Mouse (Mus musculus): ENCODE data around the gene Mettl14.

Gene Mettl14

DNA sequence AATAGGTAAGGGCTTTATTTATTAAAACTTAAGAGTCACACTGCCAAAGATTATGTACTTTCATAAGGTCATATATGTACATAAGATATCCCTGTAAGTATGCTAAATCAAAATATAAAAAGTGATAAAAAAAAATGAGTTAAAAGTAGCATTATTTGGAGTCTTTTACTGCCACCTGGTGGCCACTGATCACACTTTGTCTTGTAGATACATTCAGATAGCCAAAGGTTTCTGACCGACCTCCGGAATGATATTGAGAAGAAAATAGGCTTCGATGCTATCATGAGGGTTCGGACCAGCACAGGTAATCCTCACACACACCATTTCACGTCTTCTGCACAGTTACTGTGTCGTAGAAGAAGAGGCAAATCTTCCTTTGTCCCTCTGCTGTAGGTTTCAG is 32.7 kb downstream of the Mettl14 start:
- TF ChIP-seq POU5F1 (IDR thresholded peaks at IDR 0.05; ENCODE audit: borderline replicate concordance, low read length) (no peak), CTCF (conservative IDR thresholded peaks at IDR 0.05; ENCODE audit: low read length) (peak; percentile 20), NANOG (IDR thresholded peaks at IDR 0.05; ENCODE audit: borderline replicate concordance, low read length) (no peak)
- Histone ChIP-seq H3K36me3 (ENCODE audit: insufficient read depth, low read length) (peaks cover 61% of the 10 kb centered on the region), H3K4me1 (replicated peaks; ENCODE audit: low read depth, low read length) (peaks cover 4% of the 10 kb centered on the region; the same call in 1 of the 2 replicates), H3K9me3 (ENCODE audit: low read length) (peaks cover 8% of the 10 kb centered on the region; the same call in 1 of the 2 replicates), H3K4me3 (replicated peaks; ENCODE audit: low read length) (no peak overlapping the region), H3K27me3 (ENCODE audit: insufficient read depth, low read length) (no peaks in the 10 kb centered on the region)

DNA sequence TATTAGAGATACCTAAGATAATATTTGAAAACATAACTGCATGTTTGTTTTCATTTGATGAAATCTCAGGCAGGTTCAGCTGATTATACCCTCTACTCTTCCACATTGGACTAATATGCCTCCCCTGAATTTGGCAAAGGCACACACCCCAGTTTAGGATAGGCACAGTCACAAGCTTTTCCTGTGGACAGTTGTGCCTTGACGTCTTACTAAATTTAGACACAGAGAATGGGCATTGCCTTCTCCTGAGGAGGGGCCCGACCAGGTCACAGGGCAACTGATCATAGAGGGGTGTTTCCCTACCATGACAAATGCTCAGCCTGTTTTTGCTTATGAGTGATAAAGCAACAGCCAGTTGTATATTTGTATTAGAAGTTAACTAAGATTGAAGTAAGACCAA is 34.4 kb downstream of the Mettl14 start:
- TF ChIP-seq POU5F1 (IDR thresholded peaks at IDR 0.05; ENCODE audit: borderline replicate concordance, low read length), result no peak
- no peak for TF ChIP-seq NANOG (IDR thresholded peaks at IDR 0.05; ENCODE audit: borderline replicate concordance, low read length)
- no peak for TF ChIP-seq CTCF (conservative IDR thresholded peaks at IDR 0.05; ENCODE audit: low read length)
- H3K27me3 ChIP-seq (ENCODE audit: insufficient read depth, low read length), result no peaks in the 10 kb centered on the region
- H3K4me1 ChIP-seq (replicated peaks; ENCODE audit: low read depth, low read length), result peaks cover 4% of the 10 kb centered on the region; the same call in 1 of the 2 replicates
- H3K4me3 ChIP-seq (replicated peaks; ENCODE audit: low read length), result no peak overlapping the region
- peaks cover 8% of the 10 kb centered on the region; the same call in 1 of the 2 replicates for H3K9me3 ChIP-seq (ENCODE audit: low read length)
- H3K36me3 ChIP-seq (ENCODE audit: insufficient read depth, low read length), result peaks cover 51% of the 10 kb centered on the region

- peaks cover 8% of the 10 kb centered on the region; the same call in 1 of the 2 replicates for H3K9me3 ChIP-seq (ENCODE audit: low read length)
- H3K36me3 ChIP-seq (ENCODE audit: insufficient read depth, low read length), result peaks cover 41% of the 10 kb centered on the region
- H3K27me3 ChIP-seq (ENCODE audit: insufficient read depth, low read length), result no peaks in the 10 kb centered on the region
- H3K4me3 ChIP-seq (replicated peaks; ENCODE audit: low read length), result no peak overlapping the region
- H3K4me1 ChIP-seq (replicated peaks; ENCODE audit: low read depth, low read length), result peaks cover 4% of the 10 kb centered on the region; the same call in 1 of the 2 replicates
- no peak for TF ChIP-seq CTCF (conservative IDR thresholded peaks at IDR 0.05; ENCODE audit: low read length)
- TF ChIP-seq NANOG (IDR thresholded peaks at IDR 0.05; ENCODE audit: borderline replicate concordance, low read length), result no peak
- TF ChIP-seq POU5F1 (IDR thresholded peaks at IDR 0.05; ENCODE audit: borderline replicate concordance, low read length), result no peak
Observed at GRCm38 (mm10) chr3:123350602-123351001, 35.3 kb downstream of the Mettl14 start.

GRCm38 (mm10) chr3:123348080-123348802 is 37.7 kb downstream of the Mettl14 start:
- Histone ChIP-seq H3K9me3 (ENCODE audit: low read length) (no peaks in the 10 kb centered on the region), H3K36me3 (ENCODE audit: insufficient read depth, low read length) (peaks cover 25% of the 10 kb centered on the region), H3K4me1 (replicated peaks; ENCODE audit: low read depth, low read length) (no peaks in the 10 kb centered on the region), H3K4me3 (replicated peaks; ENCODE audit: low read length) (no peak overlapping the region), H3K27me3 (ENCODE audit: insufficient read depth, low read length) (no peaks in the 10 kb centered on the region)
- no peak for TF ChIP-seq POU5F1 (IDR thresholded peaks at IDR 0.05; ENCODE audit: borderline replicate concordance, low read length)
- no peak for TF ChIP-seq CTCF (conservative IDR thresholded peaks at IDR 0.05; ENCODE audit: low read length)
- no peak for TF ChIP-seq NANOG (IDR thresholded peaks at IDR 0.05; ENCODE audit: borderline replicate concordance, low read length)

GRCm38 (mm10) chr3:123343690-123344089 is 42.2 kb downstream of the Mettl14 start:
- TF ChIP-seq NANOG (IDR thresholded peaks at IDR 0.05; ENCODE audit: borderline replicate concordance, low read length) (no peak), POU5F1 (IDR thresholded peaks at IDR 0.05; ENCODE audit: borderline replicate concordance, low read length) (no peak), CTCF (conservative IDR thresholded peaks at IDR 0.05; ENCODE audit: low read length) (no peak)
- Histone ChIP-seq H3K4me1 (replicated peaks; ENCODE audit: low read depth, low read length) (no peaks in the 10 kb centered on the region), H3K27me3 (ENCODE audit: insufficient read depth, low read length) (no peaks in the 10 kb centered on the region), H3K36me3 (ENCODE audit: insufficient read depth, low read length) (peaks cover 12% of the 10 kb centered on the region; the same call in 1 of the 2 replicates), H3K9me3 (ENCODE audit: low read length) (no peaks in the 10 kb centered on the region), H3K4me3 (replicated peaks; ENCODE audit: low read length) (no peak overlapping the region)

GRCm38 (mm10) chr3:123341049-123341448 is 44.9 kb downstream of the Mettl14 start:
- H3K9me3 ChIP-seq (ENCODE audit: low read length), result no peaks in the 10 kb centered on the region
- H3K4me3 ChIP-seq (replicated peaks; ENCODE audit: low read length), result no peak overlapping the region
- H3K27me3 ChIP-seq (ENCODE audit: insufficient read depth, low read length), result no peaks in the 10 kb centered on the region
- peaks cover 15% of the 10 kb centered on the region; the same call in 1 of the 2 replicates for H3K36me3 ChIP-seq (ENCODE audit: insufficient read depth, low read length)
- TF ChIP-seq CTCF (conservative IDR thresholded peaks at IDR 0.05; ENCODE audit: low read length) (no peak), POU5F1 (IDR thresholded peaks at IDR 0.05; ENCODE audit: borderline replicate concordance, low read length) (no peak), NANOG (IDR thresholded peaks at IDR 0.05; ENCODE audit: borderline replicate concordance, low read length) (no peak)
- no peaks in the 10 kb centered on the region for H3K4me1 ChIP-seq (replicated peaks; ENCODE audit: low read depth, low read length)

DNA sequence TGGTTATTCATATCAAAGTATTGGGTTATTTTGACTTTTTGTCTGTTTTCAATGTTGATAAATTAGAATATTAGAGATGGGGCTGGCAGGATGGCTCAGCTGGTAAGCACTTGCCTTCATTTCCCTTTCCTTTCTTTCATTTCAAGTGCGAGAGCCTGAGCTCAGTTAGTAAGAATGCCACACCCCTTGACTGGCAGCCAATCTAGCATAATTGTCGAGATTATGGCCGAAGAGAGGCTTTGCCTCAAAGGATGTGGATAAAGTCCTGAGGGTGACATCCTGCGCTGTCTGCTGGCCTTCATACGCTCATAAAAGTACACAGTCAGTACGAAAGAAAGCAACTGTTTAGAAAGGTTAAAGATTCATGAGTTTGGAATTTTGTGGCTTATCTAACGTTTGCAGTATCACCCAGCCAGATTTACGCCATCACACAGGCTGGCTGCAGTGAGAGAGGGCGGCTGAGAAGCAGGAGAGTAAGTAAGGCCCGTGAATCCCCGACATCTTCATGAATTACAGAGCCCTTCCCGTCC is 47.2 kb downstream of the Mettl14 start:
- no peak for TF ChIP-seq CTCF (conservative IDR thresholded peaks at IDR 0.05; ENCODE audit: low read length)
- TF ChIP-seq NANOG (IDR thresholded peaks at IDR 0.05; ENCODE audit: borderline replicate concordance, low read length), result no peak
- TF ChIP-seq POU5F1 (IDR thresholded peaks at IDR 0.05; ENCODE audit: borderline replicate concordance, low read length), result no peak
- Histone ChIP-seq H3K4me3 (replicated peaks; ENCODE audit: low read length) (no peak overlapping the region), H3K9me3 (ENCODE audit: low read length) (no peaks in the 10 kb centered on the region), H3K27me3 (ENCODE audit: insufficient read depth, low read length) (no peaks in the 10 kb centered on the region), H3K36me3 (ENCODE audit: insufficient read depth, low read length) (peaks cover 13% of the 10 kb centered on the region; the same call in 1 of the 2 replicates), H3K4me1 (replicated peaks; ENCODE audit: low read depth, low read length) (no peaks in the 10 kb centered on the region)

DNA sequence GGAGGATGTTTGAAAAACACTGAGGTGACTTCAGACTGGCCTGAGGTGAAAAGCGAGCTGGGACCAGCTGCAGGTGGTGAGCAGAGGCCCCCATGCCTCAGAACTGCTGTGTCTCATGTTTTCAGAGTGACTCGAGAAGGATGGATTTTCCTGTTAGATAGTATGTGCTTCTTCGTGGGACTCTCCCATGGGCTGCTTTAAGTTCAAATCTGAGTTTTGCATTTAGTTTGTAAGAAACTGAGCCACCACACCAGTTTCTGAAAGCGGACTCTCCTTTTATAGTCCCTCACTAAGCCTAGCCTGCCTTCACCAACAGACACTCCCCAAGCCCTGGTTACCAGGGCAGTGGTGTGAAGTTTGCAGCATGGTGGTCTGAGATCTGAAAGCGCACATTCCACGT is 48.1 kb downstream of the Mettl14 start:
- H3K4me1 ChIP-seq (replicated peaks; ENCODE audit: low read depth, low read length), result peaks cover 5% of the 10 kb centered on the region
- no peaks in the 10 kb centered on the region for H3K27me3 ChIP-seq (ENCODE audit: insufficient read depth, low read length)
- 0 out of 2 replicates have a peak, but pooled peaks cover 4% of the 10 kb centered on the region for H3K36me3 ChIP-seq (ENCODE audit: insufficient read depth, low read length)
- H3K4me3 ChIP-seq (replicated peaks; ENCODE audit: low read length), result no peak overlapping the region
- H3K9me3 ChIP-seq (ENCODE audit: low read length), result no peaks in the 10 kb centered on the region
- TF ChIP-seq NANOG (IDR thresholded peaks at IDR 0.05; ENCODE audit: borderline replicate concordance, low read length) (no peak), POU5F1 (IDR thresholded peaks at IDR 0.05; ENCODE audit: borderline replicate concordance, low read length) (no peak), CTCF (conservative IDR thresholded peaks at IDR 0.05; ENCODE audit: low read length) (no peak)

All from E14TG2a.4 (cell line).